Mouse (Mus musculus) intestine, postnatal 0 days (tissue): ENCODE data around the gene Ugt1a6a. TPM values are rescaled to one million over a fixed set of nuclear protein-coding genes. Genes with fewer than 3 reads are reported as not detected.
"Not testable (repeated sequence)": the region's sequence is repeated elsewhere in the genome, so short reads cannot be mapped to it uniquely, and the experiment has no call there.

Source experiments
- ATAC-seq: fragments of 200-750 bp; cut with Nextera tagmentation; 2 replicates; pipeline ENCODE4 v1.8.0; 2017; ENCODE audit warnings: mild to moderate bottlenecking, moderate TSS enrichment, moderate library complexity
- H3K27ac ChIP-seq: fragments of 300-500 bp; sonication (generic); 2 replicates; pipeline ENCODE4 v1.5.1; 2014; ENCODE audit warnings: mild to moderate bottlenecking, low read depth, low read length, moderate library complexity
- H3K27me3 ChIP-seq: fragments of 300-500 bp; sonication (generic); replicated peaks from 2 replicates; pipeline ENCODE4 v1.6.1; 2014; ENCODE audit warnings: low read length, mixed read lengths; ENCODE audit not compliant: control insufficient read depth, insufficient read depth
- H3K36me3 ChIP-seq: fragments of 300-500 bp; sonication (generic); 2 replicates; pipeline ENCODE4 v1.6.1; 2014; ENCODE audit warnings: mild to moderate bottlenecking, moderate library complexity; ENCODE audit not compliant: control insufficient read depth, insufficient read depth
- H3K4me1 ChIP-seq: fragments of 300-500 bp; sonication (generic); replicated peaks from 2 replicates; pipeline ENCODE4 v1.6.1; 2014; ENCODE audit warnings: antibody characterized with exemption, low read length, mixed read lengths; ENCODE audit not compliant: control insufficient read depth, insufficient read depth
- H3K4me2 ChIP-seq: fragments of 300-500 bp; sonication (generic); replicated peaks from 2 replicates; pipeline ENCODE4 v1.6.1; 2014; ENCODE audit warnings: low read depth, mild to moderate bottlenecking, moderate library complexity
- H3K4me3 ChIP-seq: fragments of 300-500 bp; sonication (generic); 2 replicates; pipeline ENCODE4 v1.5.1; 2014; ENCODE audit warnings: low read depth, low read length
- H3K9ac ChIP-seq: fragments of 300-500 bp; sonication (generic); 2 replicates; pipeline ENCODE4 v1.6.1; 2014; ENCODE audit warnings: mild to moderate bottlenecking, low read depth, low read length
- H3K9me3 ChIP-seq: fragments of 300-500 bp; sonication (generic); 2 replicates; pipeline ENCODE4 v1.6.1; 2016; ENCODE audit warnings: mixed run types; ENCODE audit not compliant: control insufficient read depth
- CTCF ChIP-seq: sonication (generic); IDR thresholded peaks from 2 replicates; pipeline ENCODE4 v1.5.1; 2016; ENCODE audit warnings: low read depth, mild to moderate bottlenecking, control low read depth, antibody characterized with exemption, moderate library complexity
- WGBS: fragments of 180-500 bp; shearing (Covaris S2); extraction: QIAGEN DNeasy Blood & Tissue Kit; methylation state at CpG from one replicate; pipeline ENCODE4 v1.1.7; 2014; 5-methylcytosine and 5-hydroxymethylcytosine counted together
- polyA plus RNA-seq: library from polyadenylated mRNA; unstranded; fragments of >200 nt; fragmentation: Nextera tagmentation; extraction: Ambion mirVana; gene quantifications from 2 replicates; pipeline ENCODE4 v1.2.1, GENCODE M21; 2015

Ugt1a6a gene
- polyA plus RNA-seq, 1 experiment from 2014 or later: 5.7 TPM

DNA sequence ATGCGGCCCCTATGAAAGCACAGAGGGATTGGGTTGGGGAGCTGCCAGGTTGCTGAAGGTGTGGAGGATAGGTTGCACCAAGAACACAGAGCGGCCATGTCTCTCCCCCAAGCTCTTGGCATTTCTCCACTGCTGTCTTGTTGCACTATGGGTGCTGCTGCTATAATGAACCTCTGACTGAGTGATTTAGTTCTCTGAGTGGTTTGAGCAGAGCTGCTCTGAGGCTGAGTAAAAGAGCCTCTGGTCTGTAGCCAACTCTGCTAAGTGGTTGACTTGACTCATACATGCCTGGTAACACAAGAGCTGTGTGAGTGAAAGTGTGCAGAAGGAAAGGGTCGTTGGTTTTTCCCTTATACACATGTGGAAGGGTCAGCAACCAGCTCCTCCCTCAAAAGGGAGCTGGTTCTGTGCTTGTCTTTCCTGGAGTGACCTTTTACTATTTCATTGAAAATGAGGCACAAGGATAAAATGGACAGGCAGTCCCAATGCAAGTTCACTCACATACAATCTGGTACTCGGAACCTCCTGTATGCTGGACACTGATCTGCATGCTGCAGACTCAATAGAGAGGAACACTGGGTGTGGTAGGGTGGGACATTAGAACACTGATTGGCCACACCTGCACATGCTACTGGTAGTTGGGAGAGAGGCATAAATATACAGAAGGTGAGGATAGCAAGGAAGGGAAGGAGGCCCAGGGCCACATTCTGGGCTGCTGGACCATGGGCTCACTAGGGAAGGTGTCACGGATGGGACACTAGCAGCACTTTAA, 30.7 kb upstream of the Ugt1a6a start:
- not testable (repeated sequence) for H3K4me1 ChIP-seq, ATAC-seq, H3K9me3 ChIP-seq, H3K27ac ChIP-seq, H3K4me3 ChIP-seq, H3K9ac ChIP-seq, H3K36me3 ChIP-seq, H3K27me3 ChIP-seq, H3K4me2 ChIP-seq
- 49% methylated on average over 4 of the region's 5 CpGs for WGBS

GRCm38 (mm10) chr1:88104667-88105430, 29.8 kb upstream of the Ugt1a6a start:
- no peak overlapping the region for H3K4me2 ChIP-seq
- 77% methylated on average over 1 of the region's 1 CpGs for WGBS
- no peak overlapping the region for H3K9ac ChIP-seq
- H3K27me3 ChIP-seq: no peaks in the 10 kb centered on the region
- no peak for TF ChIP-seq CTCF
- H3K9me3 ChIP-seq: no peaks in the 10 kb centered on the region
- H3K36me3 ChIP-seq: no peaks in the 10 kb centered on the region
- no peak for ATAC-seq
- no peak overlapping the region for H3K27ac ChIP-seq
- 0 out of 2 replicates have a peak, but pooled peaks cover 7% of the 10 kb centered on the region for H3K4me1 ChIP-seq
- no peak overlapping the region for H3K4me3 ChIP-seq

DNA sequence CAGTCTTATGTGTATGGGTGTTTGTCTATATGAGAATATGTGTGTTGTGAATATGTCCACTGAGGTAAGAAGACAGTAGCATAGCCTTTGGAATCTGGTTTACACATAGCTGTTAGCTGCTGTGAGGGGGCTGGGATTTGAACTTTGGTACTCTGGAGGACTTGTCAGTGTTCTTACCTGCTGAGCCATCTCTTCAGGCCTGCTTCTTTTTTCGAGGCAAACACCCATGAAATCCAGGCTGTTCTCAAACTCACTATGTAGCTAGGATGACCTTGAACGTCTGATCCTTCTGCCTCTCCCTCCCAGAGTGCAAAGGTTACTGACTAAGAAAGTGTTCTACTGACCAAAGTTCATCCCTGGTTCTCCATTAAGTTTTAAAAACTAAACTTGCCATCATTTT, 29.0 kb upstream of the Ugt1a6a start:
- Histone ChIP-seq H3K9ac (no peak overlapping the region), H3K27me3 (no peaks in the 10 kb centered on the region), H3K36me3 (no peaks in the 10 kb centered on the region), H3K9me3 (no peaks in the 10 kb centered on the region), H3K27ac (no peak overlapping the region), H3K4me2 (no peak overlapping the region), H3K4me1 (0 out of 2 replicates have a peak, but pooled peaks cover 7% of the 10 kb centered on the region), H3K4me3 (no peak overlapping the region)
- peak; percentile 46; the same call in 1 of the 2 replicates for ATAC-seq
- no peak for TF ChIP-seq CTCF
- WGBS: 31% methylated on average over 2 of the region's 2 CpGs

DNA sequence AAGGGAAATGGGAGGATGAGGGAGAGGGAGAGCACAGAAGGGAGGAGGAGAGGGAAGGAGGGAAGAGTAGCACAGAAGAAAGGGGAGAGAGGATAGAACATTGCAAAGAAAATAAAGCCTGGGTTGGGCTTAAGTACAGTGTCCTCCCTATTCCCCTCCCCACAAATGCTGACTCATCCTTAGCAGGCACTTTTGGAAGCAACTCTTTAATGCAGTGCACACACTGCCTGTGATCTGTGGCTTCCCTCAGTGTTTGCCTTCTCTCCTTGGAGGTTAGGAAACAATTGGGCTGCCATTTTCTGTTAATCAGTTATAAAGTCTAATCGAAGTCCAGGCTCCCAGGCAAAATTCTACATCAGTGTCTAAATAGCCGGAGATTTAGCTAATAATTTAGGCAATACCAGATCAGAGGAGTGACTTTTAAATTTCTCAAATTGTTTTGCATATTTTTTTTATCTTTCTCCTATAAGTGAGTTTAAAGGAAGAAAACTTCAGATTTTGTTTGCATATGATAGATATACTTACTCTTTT, 25.5 kb upstream of the Ugt1a6a start:
- H3K27me3 ChIP-seq, H3K27ac ChIP-seq, H3K9me3 ChIP-seq, H3K4me1 ChIP-seq, H3K36me3 ChIP-seq, H3K4me3 ChIP-seq, H3K4me2 ChIP-seq, H3K9ac ChIP-seq: not testable (repeated sequence)
- peak; percentile 85 for ATAC-seq
- 31% methylated on average over 2 of the region's 2 CpGs for WGBS

- H3K27ac ChIP-seq, H3K36me3 ChIP-seq, H3K4me3 ChIP-seq, H3K27me3 ChIP-seq, H3K4me1 ChIP-seq, H3K4me2 ChIP-seq, ATAC-seq, H3K9ac ChIP-seq, H3K9me3 ChIP-seq: not testable (repeated sequence)
- WGBS: 30% methylated on average over 2 of the region's 2 CpGs
Observed at GRCm38 (mm10) chr1:88109604-88110003, 25.0 kb upstream of the Ugt1a6a start.

DNA sequence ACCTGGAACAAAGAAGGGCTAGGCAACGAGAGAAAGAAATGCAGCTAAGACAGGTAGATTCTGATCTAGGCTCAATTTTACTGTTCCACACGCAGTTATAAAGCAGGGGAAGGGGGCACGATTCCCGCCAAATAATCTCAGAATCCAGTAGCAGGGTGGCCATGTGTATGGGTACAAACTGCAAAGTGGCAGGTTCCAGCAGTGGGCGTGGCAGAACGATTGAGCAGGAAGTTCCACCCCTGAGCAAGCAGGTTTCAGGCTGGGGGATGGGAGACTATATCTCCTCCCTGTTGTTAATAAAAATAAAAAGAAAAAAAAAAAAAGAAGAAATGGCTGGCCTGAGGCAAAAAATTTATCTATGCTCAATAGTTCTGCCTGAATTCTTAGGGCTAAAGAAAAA, 21.8 kb upstream of the Ugt1a6a start:
- H3K36me3 ChIP-seq, H3K4me2 ChIP-seq, H3K4me1 ChIP-seq, H3K27me3 ChIP-seq, H3K27ac ChIP-seq, H3K9ac ChIP-seq, H3K9me3 ChIP-seq, ATAC-seq, H3K4me3 ChIP-seq: not testable (repeated sequence)
- WGBS: 73% methylated on average over 6 of the region's 6 CpGs
